23 mouse cellular contexts compared by ENCODE assay signal in genomic region chr11:119132198-119133035, GRCm38 (mm10). TPM values are rescaled to one million over a fixed set of nuclear protein-coding genes. Genes with fewer than 3 reads are reported as not detected.
DNase-seq lines count a peak whose midpoint lies in the region; ATAC-seq and TF ChIP-seq lines count a peak whose summit lies in the region.
"Had no signal": no experiment of that assay in that cellular context is flagged by ENCODE, and none has a peak within 500 bp of the region (broad histone marks: within the 10 kb centered on the region; RNA-seq: fewer than 3 reads in every experiment).

No protein-coding gene starts in this region.

- in situ Hi-C loops in CH12.LX (cut with MboI; ENCODE audit: low pct_ligation_motif_present, low pct_unique_long_range_greater_than_20kb, low sequenced_read_pairs): loop anchor here (10.0 kb wide), 1 partner anchor 52 kb away; no protein-coding TSS in a partner anchor

- no peaks in the 10 kb centered on the region for H3K9me3 ChIP-seq in lung, embryonic 15.5 days
- peaks cover 8% of the 10 kb centered on the region for H3K9me3 ChIP-seq in CH12.LX (replicated peaks; ENCODE audit: low read length)
- H3K9me3 ChIP-seq: embryonic facial prominence, embryonic 13.5 days; embryonic facial prominence, embryonic 15.5 days; forebrain, embryonic 12.5 days had no signal

- WGBS in lung, embryonic 15.5 days: 62% methylated on average over 14 of the region's 14 CpGs

- H3K27ac ChIP-seq in lung, embryonic 15.5 days: peak overlapping the region; percentile 88; the same call in 1 of the 2 replicates
- peak overlapping the region; percentile 81 for H3K27ac ChIP-seq in CH12.LX (ENCODE audit: insufficient read depth, low read depth)
- H3K27ac ChIP-seq: embryonic facial prominence, embryonic 13.5 days; embryonic facial prominence, embryonic 15.5 days; forebrain, embryonic 10.5 days; forebrain, embryonic 12.5 days had no signal

- peak; percentile 16 for DNase-seq in cerebellum, adult 11-12 months
- DNase-seq in cerebellum, adult 8-10 months: no peak
- DNase-seq in lung, postnatal 10 days: no peak
- DNase-seq in CH12.LX (ENCODE audit: extremely low read depth): no peak
- no peak for DNase-seq in retina, postnatal 1 day
- DNase-seq in left cerebral cortex, adult 9 months (ENCODE audit: low spot score in 2 of 2): no peak
- DNase-seq: adrenal gland, adult 2 months; adrenal gland, postnatal 36 days; B cell, adult 2 months; cerebellum, adult 11 months; cerebellum, adult 2 months; cerebellum, adult 9-11 months; cerebellum, postnatal 14 days; cerebellum, postnatal 36 days; embryo, embryonic 11 days had no signal

- no peak for ATAC-seq in lung, embryonic 15.5 days (ENCODE audit: borderline replicate concordance, extremely low read depth, low FRiP score, low TSS enrichment)
- ATAC-seq: forebrain, embryonic 14.5 days; forebrain, embryonic 16.5 days had no signal

- peak; percentile 24; the same call in 1 of the 2 replicates for TF ChIP-seq POLR2A in CH12.LX (IDR thresholded peaks at IDR 0.05; ENCODE audit: low read depth, low read length)

- peaks cover 52% of the 10 kb centered on the region for H3K4me1 ChIP-seq in lung, embryonic 15.5 days
- peaks cover 63 to 91% of the 10 kb centered on the region in 2 experiments for H3K4me1 ChIP-seq in CH12.LX (ENCODE audit: control insufficient read depth in 1 of 2, insufficient read depth in 2 of 2)

- no peaks in the 10 kb centered on the region for H3K79me2 ChIP-seq in CH12.LX (replicated peaks; ENCODE audit: control insufficient read depth, extremely low read depth, insufficient read depth, poor library complexity, severe bottlenecking)

- H3K4me3 ChIP-seq in lung, embryonic 15.5 days: no peak overlapping the region
- H3K4me3 ChIP-seq in CH12.LX (replicated peaks in 1 of 3; ENCODE audit: low read depth in 2 of 3, low read length in 2 of 3, poor library complexity in 1 of 3): peak overlapping the region; percentile 9 to 57 (median 44)
- H3K4me3 ChIP-seq: embryonic facial prominence, embryonic 13.5 days; embryonic facial prominence, embryonic 15.5 days; erythroblast, embryonic 14.5 days; forebrain, embryonic 10.5 days; forebrain, embryonic 12.5 days had no signal

- TF ChIP-seq EP300 in CH12.LX (IDR thresholded peaks at IDR 0.05; ENCODE audit: low read length): peak; percentile 86

- no peak for TF ChIP-seq CTCF in CH12.LX (conservative IDR thresholded peaks at IDR 0.05 in 1 of 2, IDR thresholded peaks at IDR 0.05 in 1 of 2; ENCODE audit: low read depth in 2 of 2, low read length in 2 of 2)

- H3K36me3 ChIP-seq in lung, embryonic 15.5 days: no peaks in the 10 kb centered on the region
- no peaks in the 10 kb centered on the region for H3K36me3 ChIP-seq in CH12.LX (replicated peaks in 1 of 2; ENCODE audit: control insufficient read depth in 1 of 2, insufficient read depth in 1 of 2, low read length in 1 of 2)
- H3K36me3 ChIP-seq: embryonic facial prominence, embryonic 13.5 days; embryonic facial prominence, embryonic 15.5 days; forebrain, embryonic 10.5 days; forebrain, embryonic 12.5 days had no signal

- dilution Hi-C loops in CH12.LX (cut with MboI; ENCODE audit: extremely low pct_ligation_motif_present, extremely low pct_unique_long_range_greater_than_20kb, low sequenced_read_pairs): no loop called here

- H3K4me2 ChIP-seq in lung, embryonic 15.5 days: no peak overlapping the region
- peak overlapping the region; percentile 80 for H3K4me2 ChIP-seq in CH12.LX (ENCODE audit: insufficient read depth, low read depth, poor library complexity, severe bottlenecking)
- H3K4me2 ChIP-seq: embryonic facial prominence, embryonic 13.5 days; embryonic facial prominence, embryonic 15.5 days; forebrain, embryonic 12.5 days had no signal

- H3K27me3 ChIP-seq in lung, embryonic 15.5 days: peaks cover 10% of the 10 kb centered on the region; the same call in 1 of the 2 replicates
- H3K27me3 ChIP-seq in CH12.LX (replicated peaks): no peaks in the 10 kb centered on the region

- H3K9ac ChIP-seq in lung, embryonic 15.5 days: no peak overlapping the region
- peak overlapping the region; percentile 64 for H3K9ac ChIP-seq in CH12.LX (ENCODE audit: insufficient read depth, low read depth)
- H3K9ac ChIP-seq: embryonic facial prominence, embryonic 13.5 days; embryonic facial prominence, embryonic 15.5 days; forebrain, embryonic 12.5 days had no signal

- no peak; the same call in 1 of the 2 replicates for TF ChIP-seq RAD21 in CH12.LX (IDR thresholded peaks at IDR 0.05; ENCODE audit: low read depth, low read length)

TF ChIP-seq in CH12.LX, 34 proteins besides CTCF, POLR2A, EP300 and RAD21:
- TF ChIP-seq PAX5 (IDR thresholded peaks at IDR 0.05; ENCODE audit: low read length): no peak
- peak; percentile 29; the same call in 1 of the 2 replicates for TF ChIP-seq ZMIZ1 (IDR thresholded peaks at IDR 0.05; ENCODE audit: low read depth, low read length)
- TF ChIP-seq UBTF (IDR thresholded peaks at IDR 0.05; ENCODE audit: low read depth, low read length): peak; percentile 65
- TF ChIP-seq CHD1 (IDR thresholded peaks at IDR 0.05; ENCODE audit: low read depth, low read length): peak; percentile 82; the same call in 1 of the 2 replicates
- TF ChIP-seq TBP (conservative IDR thresholded peaks at IDR 0.05; ENCODE audit: low read depth, low read length): no peak
- no peak for TF ChIP-seq HCFC1 (IDR thresholded peaks at IDR 0.05; ENCODE audit: low read depth, low read length)
- peak; percentile 6; the same call in 1 of the 2 replicates for TF ChIP-seq JUN (IDR thresholded peaks at IDR 0.05; ENCODE audit: insufficient read depth, low read depth, low read length)
- 0 out of 2 replicates have a peak, but pooled peaks have one; percentile 24 for TF ChIP-seq ELF1 (IDR thresholded peaks at IDR 0.05; ENCODE audit: low read depth, low read length)
- TF ChIP-seq NELFE (IDR thresholded peaks at IDR 0.05; ENCODE audit: low read depth, low read length): no peak
- TF ChIP-seq MEF2A (IDR thresholded peaks at IDR 0.05; ENCODE audit: borderline replicate concordance, low read depth, low read length): peak; percentile 87; the same call in 1 of the 2 replicates
- TF ChIP-seq KAT2A (IDR thresholded peaks at IDR 0.05; ENCODE audit: insufficient replicate concordance, low read length): no peak
- no peak for TF ChIP-seq BHLHE40 (IDR thresholded peaks at IDR 0.05; ENCODE audit: low read depth, low read length)
- no peak for TF ChIP-seq POLR2AphosphoS2 (IDR thresholded peaks at IDR 0.05; ENCODE audit: low read depth, low read length)
- peak; percentile 43; the same call in 1 of the 2 replicates for TF ChIP-seq NRF1 (IDR thresholded peaks at IDR 0.05; ENCODE audit: low read depth, low read length)
- no peak for TF ChIP-seq GABPA (IDR thresholded peaks at IDR 0.05; ENCODE audit: insufficient replicate concordance, low read depth, low read length)
- no peak for TF ChIP-seq ZNF384 (IDR thresholded peaks at IDR 0.05; ENCODE audit: low read depth, low read length)
- no peak for TF ChIP-seq USF1 (IDR thresholded peaks at IDR 0.05; ENCODE audit: low read depth, low read length)
- TF ChIP-seq ZKSCAN1 (IDR thresholded peaks at IDR 0.05; ENCODE audit: borderline replicate concordance, low read depth, low read length): no peak
- no peak for TF ChIP-seq RCOR1 (conservative IDR thresholded peaks at IDR 0.05; ENCODE audit: low read depth, low read length)
- 0 out of 2 replicates have a peak, but pooled peaks have one; percentile 18 for TF ChIP-seq E2F4 (IDR thresholded peaks at IDR 0.05; ENCODE audit: insufficient replicate concordance, low read depth, low read length)
- TF ChIP-seq TCF12 (IDR thresholded peaks at IDR 0.05; ENCODE audit: low read depth, low read length): peak; percentile 74; the same call in 1 of the 2 replicates
- TF ChIP-seq MYC (IDR thresholded peaks at IDR 0.05; ENCODE audit: low read depth, low read length): peak; percentile 47
- no peak for TF ChIP-seq USF2 (conservative IDR thresholded peaks at IDR 0.05; ENCODE audit: low read depth, low read length)
- peak; percentile 35; the same call in 1 of the 2 replicates for TF ChIP-seq CHD2 (IDR thresholded peaks at IDR 0.05; ENCODE audit: low read length)
- TF ChIP-seq SIN3A (IDR thresholded peaks at IDR 0.05; ENCODE audit: low read length): peak; percentile 74
- no peak for TF ChIP-seq MAFK (IDR thresholded peaks at IDR 0.05; ENCODE audit: insufficient replicate concordance, low read length)
- TF ChIP-seq ETS1 (conservative IDR thresholded peaks at IDR 0.05; ENCODE audit: low read depth, low read length): peak; percentile 71
- peak; percentile 6 for TF ChIP-seq SMC3 (IDR thresholded peaks at IDR 0.05; ENCODE audit: low read depth, low read length)
- no peak; the same call in none of the 2 replicates for TF ChIP-seq IRF4 (IDR thresholded peaks at IDR 0.05; ENCODE audit: low read depth, low read length)
- TF ChIP-seq MXI1 (IDR thresholded peaks at IDR 0.05; ENCODE audit: low read depth, low read length): peak; percentile 17; the same call in 1 of the 2 replicates
- TF ChIP-seq MAZ (IDR thresholded peaks at IDR 0.05; ENCODE audit: low read depth, low read length): 0 out of 2 replicates have a peak, but pooled peaks have one; percentile 53
- TF ChIP-seq MAX (IDR thresholded peaks at IDR 0.05; ENCODE audit: low read length): peak; percentile 74
- no peak for TF ChIP-seq JUND (conservative IDR thresholded peaks at IDR 0.05; ENCODE audit: low read depth, low read length)
- no peak for TF ChIP-seq ZC3H11A (IDR thresholded peaks at IDR 0.05; ENCODE audit: low read depth, low read length)
TF ChIP-seq in CH12.LX: peak in this region for 17.

RNA-seq across cellular contexts. Expression of gene Cbx4, which starts 46.4 kb away (rescaled TPM):
- 13.3 and 14.1 TPM in 2 replicates for polyA plus RNA-seq in lung, embryonic 15.5 days (2015; fragmentation: Nextera tagmentation; extraction: Ambion mirVana)
- total RNA-seq in CH12.LX (2012; rRNA removed): 30.6 and 40.4 TPM in 2 replicates
- 11.4 and 15.0 TPM in 2 replicates for total RNA-seq in CH12.LX (2014; rRNA removed)
- 26.0 and 29.8 TPM in 2 replicates for polyA plus RNA-seq in CH12.LX (2012; ENCODE audit: insufficient read length, low read depth)
